Mouse (Mus musculus) brain, embryonic 14.5 days (tissue): ENCODE measurements at regions not wholly inside any gene's neighbourhood (a gene's known extent, or its start where the extent isn't known, plus 50 kb on each side); places are given as distances from the start of the nearest gene placed in this dataset.

Experiments used
- CTCF ChIP-seq: fragments of 200-500 bp; IDR thresholded peaks from 2 replicates; pipeline ENCODE4 v1.5.1; 2012; ENCODE audit warnings: inconsistent platforms, mild to moderate bottlenecking, moderate library complexity, borderline replicate concordance; ENCODE audit not compliant: insufficient read depth, insufficient read length; ENCODE audit errors: extremely low read depth
- POLR2A ChIP-seq: fragments of 200-500 bp; IDR thresholded peaks from 2 replicates; pipeline ENCODE4 v1.6.1; 2012; ENCODE audit warnings: mild to moderate bottlenecking, inconsistent platforms, borderline replicate concordance; ENCODE audit not compliant: poor library complexity, insufficient read depth, insufficient read length, severe bottlenecking; ENCODE audit errors: extremely low read depth

- TF ChIP-seq POLR2A (no peak), CTCF (no peak)
Observed at GRCm38 (mm10) chr4:98181185-98182052, 201.7 kb downstream of the Tm2d1 start.
